10 mouse cellular contexts compared by ENCODE assay signal in genomic region chr9:122143219-122143618, GRCm38 (mm10). TPM values are rescaled to one million over a fixed set of nuclear protein-coding genes. Genes with fewer than 3 reads are reported as not detected.
DNase-seq lines count a peak whose midpoint lies in the region; ATAC-seq and TF ChIP-seq lines count a peak whose summit lies in the region.
"Had no signal": no experiment of that assay in that cellular context is flagged by ENCODE, and none has a peak within 500 bp of the region (broad histone marks: within the 10 kb centered on the region; RNA-seq: fewer than 3 reads in every experiment).

No protein-coding gene starts in this region.

- H3K4me2 ChIP-seq in embryonic facial prominence, embryonic 13.5 days: no peak overlapping the region
- no peak overlapping the region for H3K4me2 ChIP-seq in midbrain, embryonic 14.5 days (ENCODE audit: low read length)

- no peak overlapping the region for H3K9ac ChIP-seq in embryonic facial prominence, embryonic 13.5 days
- H3K9ac ChIP-seq in midbrain, embryonic 14.5 days (replicated peaks; ENCODE audit: low read length): no peak overlapping the region

- H3K4me1 ChIP-seq in embryonic facial prominence, embryonic 13.5 days: peaks cover 12% of the 10 kb centered on the region
- peaks cover 3% of the 10 kb centered on the region; the same call in 1 of the 2 replicates for H3K4me1 ChIP-seq in embryonic facial prominence, embryonic 10.5 days
- H3K4me1 ChIP-seq in kidney, adult 2 months (ENCODE audit: control insufficient read depth, insufficient read depth, low read length): peaks cover 28% of the 10 kb centered on the region
- H3K4me1 ChIP-seq in midbrain, embryonic 14.5 days (ENCODE audit: control insufficient read depth, insufficient read depth, low read length): no peaks in the 10 kb centered on the region
- H3K4me1 ChIP-seq in midbrain, embryonic 10.5 days: peaks cover 25% of the 10 kb centered on the region

- no peak overlapping the region for H3K4me3 ChIP-seq in embryonic facial prominence, embryonic 13.5 days
- H3K4me3 ChIP-seq in embryonic facial prominence, embryonic 10.5 days: no peak overlapping the region
- H3K4me3 ChIP-seq in kidney, adult 2 months (ENCODE audit: insufficient read depth, low read depth, low read length): no peak overlapping the region
- no peak overlapping the region for H3K4me3 ChIP-seq in midbrain, embryonic 14.5 days (replicated peaks; ENCODE audit: low read depth, low read length)
- no peak overlapping the region for H3K4me3 ChIP-seq in midbrain, embryonic 10.5 days

- TF ChIP-seq POLR2A in kidney, adult 2 months (IDR thresholded peaks at IDR 0.05; ENCODE audit: low read depth, low read length): no peak

- H3K27me3 ChIP-seq in embryonic facial prominence, embryonic 13.5 days: no peaks in the 10 kb centered on the region
- H3K27me3 ChIP-seq in embryonic facial prominence, embryonic 10.5 days (replicated peaks; ENCODE audit: low read depth, poor library complexity, severe bottlenecking): no peaks in the 10 kb centered on the region
- no peaks in the 10 kb centered on the region for H3K27me3 ChIP-seq in kidney, adult 2 months (replicated peaks; ENCODE audit: control insufficient read depth, insufficient read depth, low read length)
- no peaks in the 10 kb centered on the region for H3K27me3 ChIP-seq in midbrain, embryonic 14.5 days (ENCODE audit: control insufficient read depth, insufficient read depth, low read length)
- no peaks in the 10 kb centered on the region for H3K27me3 ChIP-seq in midbrain, embryonic 10.5 days (ENCODE audit: low read depth, poor library complexity, severe bottlenecking)

- peaks cover 3% of the 10 kb centered on the region; the same call in 1 of the 2 replicates for H3K9me3 ChIP-seq in embryonic facial prominence, embryonic 13.5 days
- peaks cover 8% of the 10 kb centered on the region; the same call in 1 of the 2 replicates for H3K9me3 ChIP-seq in embryonic facial prominence, embryonic 10.5 days
- H3K9me3 ChIP-seq in midbrain, embryonic 14.5 days (ENCODE audit: control insufficient read depth, low read length): no peaks in the 10 kb centered on the region
- peaks cover 8% of the 10 kb centered on the region for H3K9me3 ChIP-seq in midbrain, embryonic 10.5 days (replicated peaks)

- 0 out of 2 replicates have a peak overlapping the region, but pooled peaks have one; percentile 24 for H3K27ac ChIP-seq in embryonic facial prominence, embryonic 13.5 days
- no peak overlapping the region for H3K27ac ChIP-seq in embryonic facial prominence, embryonic 10.5 days (replicated peaks)
- H3K27ac ChIP-seq in kidney, adult 2 months (ENCODE audit: insufficient read depth, low read depth, low read length): peak overlapping the region; percentile 45
- H3K27ac ChIP-seq in midbrain, embryonic 14.5 days (replicated peaks; ENCODE audit: low read depth, low read length): no peak overlapping the region
- H3K27ac ChIP-seq in midbrain, embryonic 10.5 days (replicated peaks): no peak overlapping the region

- TF ChIP-seq CTCF in kidney, adult 2 months (conservative IDR thresholded peaks at IDR 0.05; ENCODE audit: insufficient read depth, insufficient read length, low read depth, low read length): no peak

- peaks cover 26% of the 10 kb centered on the region for H3K36me3 ChIP-seq in embryonic facial prominence, embryonic 13.5 days
- H3K36me3 ChIP-seq in embryonic facial prominence, embryonic 10.5 days (replicated peaks): peaks cover 39% of the 10 kb centered on the region
- H3K36me3 ChIP-seq in kidney, adult 2 months (ENCODE audit: control insufficient read depth, insufficient read depth, low read length): peaks cover 3% of the 10 kb centered on the region
- H3K36me3 ChIP-seq in midbrain, embryonic 14.5 days (ENCODE audit: control insufficient read depth, insufficient read depth, low read length): peaks cover 14% of the 10 kb centered on the region
- H3K36me3 ChIP-seq in midbrain, embryonic 10.5 days: peaks cover 41% of the 10 kb centered on the region

- DNase-seq in embryonic facial prominence, embryonic 10.5 days (ENCODE audit: low spot score): no peak
- DNase-seq in kidney, adult 2 months: no peak
- DNase-seq in kidney, adult 9 months: no peak
- DNase-seq in midbrain, embryonic 14.5 days: peak; percentile 19
- no peak for DNase-seq in midbrain, embryonic 10.5 days (ENCODE audit: low spot score)
- DNase-seq in frontal cortex, adult 2 months (ENCODE audit: extremely low spot score in 1 of 2, low spot score in 1 of 2): no peak
- DNase-seq in urinary bladder, adult 18-20 months (ENCODE audit: low spot score in 2 of 2): no peak
- DNase-seq: cerebellum, postnatal 10 days; thymus, adult 18-20 months had no signal

- no peak for ATAC-seq in embryonic facial prominence, embryonic 13.5 days (ENCODE audit: insufficient number of reproducible peaks, insufficient read depth, low FRiP score, low TSS enrichment, low read depth)
- no peak for ATAC-seq in midbrain, embryonic 14.5 days (ENCODE audit: low FRiP score, low TSS enrichment)

- WGBS in embryonic facial prominence, embryonic 13.5 days: 58% methylated on average over 1 of the region's 1 CpGs
- WGBS in embryonic facial prominence, embryonic 10.5 days: 69% methylated on average over 1 of the region's 1 CpGs
- 45% methylated on average over 1 of the region's 1 CpGs for WGBS in kidney, adult 2 months
- 75% methylated on average over 1 of the region's 1 CpGs for WGBS in midbrain, embryonic 14.5 days
- WGBS in midbrain, embryonic 10.5 days: 86% methylated on average over 1 of the region's 1 CpGs

RNA-seq across cellular contexts. Expression of gene Snrk, which starts 26.2 kb away (rescaled TPM):
- 50.8 and 54.2 TPM in 2 replicates for polyA plus RNA-seq in embryonic facial prominence, embryonic 13.5 days (2015; fragmentation: Nextera tagmentation; extraction: Ambion mirVana)
- 33.2 and 34.8 TPM in 2 replicates for polyA plus RNA-seq in embryonic facial prominence, embryonic 10.5 days (2016; fragmentation: Nextera tagmentation; extraction: Ambion mirVana)
- polyA plus RNA-seq in kidney, adult 2 months (2012; rRNA removed): 49.0 and 58.9 TPM in 2 replicates
- 47.8 and 57.5 TPM in 2 replicates for polyA plus RNA-seq in midbrain, embryonic 14.5 days (2014; fragmentation: Nextera tagmentation; extraction: Ambion mirVana)
- polyA plus RNA-seq in midbrain, embryonic 10.5 days (2016; fragmentation: Nextera tagmentation; extraction: Ambion mirVana): 25.8 and 31.2 TPM in 2 replicates
- polyA plus RNA-seq in frontal cortex, adult 2 months (2012; rRNA removed): 121 and 123 TPM in 2 replicates

Comparison
In these comparisons a context has a peak if more than half of its experiments do, and no peak if none do; other contexts are left out.
1. H3K27ac ChIP-seq: peak in embryonic facial prominence, embryonic 13.5 days (single experiment) and kidney, adult 2 months (single experiment); none in embryonic facial prominence, embryonic 10.5 days (single experiment), midbrain, embryonic 14.5 days (single experiment) and midbrain, embryonic 10.5 days (single experiment).